Mouse (Mus musculus) kidney, postnatal 14 days (tissue): Measurements from ENCODE around the gene Ceacam13.
"Not testable (repeated sequence)": the region's sequence is repeated elsewhere in the genome, so short reads cannot be mapped to it uniquely, and the experiment has no call there.

Experiments
- DNase-seq: peaks from one replicate; pipeline ENCODE4 v3.0.0; 2022; ENCODE audit warnings: mixed read lengths

The Ceacam13 gene

GRCm38 (mm10) chr7:18009589-18009988 lies at the start of gene Ceacam13:
Gene Ceacam13 (plus strand): TSS chr7:18009889.
- DNase-seq, result no peak

DNA sequence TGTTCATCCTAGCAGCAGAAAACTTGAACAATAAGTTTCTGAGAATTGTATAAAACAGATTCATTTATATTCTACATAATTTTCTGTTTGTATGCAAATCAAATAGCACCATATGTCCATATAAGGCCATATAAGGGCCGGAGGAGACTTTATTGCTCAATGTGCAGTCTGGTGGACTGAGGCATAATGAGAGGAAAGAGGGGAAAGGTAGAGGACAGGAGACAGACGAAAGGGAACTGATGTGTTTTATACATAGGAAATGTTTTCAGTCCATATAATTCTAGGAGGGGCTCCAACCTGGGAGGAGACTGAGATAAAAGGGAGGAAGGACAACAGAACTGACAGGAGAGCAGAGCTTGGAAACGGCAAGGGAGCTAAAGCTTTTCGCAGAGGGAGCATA lies 37.9 kb upstream of the Ceacam13 start, which contains the start of gene Ceacam11:
Ceacam11 (plus strand) TSS at position 301 of the 400 bp plus-strand sequence.
- no peak for DNase-seq

- not testable (repeated sequence) for DNase-seq
Measured at GRCm38 (mm10) chr7:18001131-18001530, 8.6 kb upstream of the Ceacam13 start.

- no peak for DNase-seq
Measured at GRCm38 (mm10) chr7:18065629-18066028, 55.9 kb downstream of the Ceacam13 start, which contains the start of gene Ceacam12. Gene Ceacam12 (plus strand): TSS chr7:18065929.
